In genomic region chr15:98512799-98513321, GRCm38 (mm10) we compare ENCODE assay signal across 8 mouse cellular contexts. TPM values are rescaled to one million over a fixed set of nuclear protein-coding genes. Genes with fewer than 3 reads are reported as not detected.
DNase-seq lines count a peak whose midpoint lies in the region; ATAC-seq lines count a peak whose summit lies in the region.

No protein-coding gene starts in this region.

- H3K4me1 ChIP-seq in neural tube, embryonic 15.5 days, result peaks cover 7% of the 10 kb centered on the region

- no peaks in the 10 kb centered on the region for H3K27me3 ChIP-seq in neural tube, embryonic 15.5 days (replicated peaks)

- peak; percentile 61 to 86 for DNase-seq in adrenal gland, adult (ENCODE audit: inconsistent age in 2 of 2, low spot score in 1 of 2)
- DNase-seq in adrenal gland, postnatal 4 days (ENCODE audit: low spot score in 2 of 2), result no peak
- peak; percentile 57 to 58 for DNase-seq in B cell, adult 2 months
- peak; percentile 66 to 70 for DNase-seq in cerebellum, postnatal 36 days
- DNase-seq in heart, postnatal 36 days, result peak; percentile 61 to 65
- DNase-seq in lung, postnatal 14 days, result peak; percentile 71
- DNase-seq in testis, postnatal 10 days (ENCODE audit: low spot score), result no peak

- no peak overlapping the region for H3K4me2 ChIP-seq in neural tube, embryonic 15.5 days

- no peak for ATAC-seq in neural tube, embryonic 15.5 days (ENCODE audit: low FRiP score)

- no peak overlapping the region for H3K4me3 ChIP-seq in neural tube, embryonic 15.5 days (replicated peaks)

- intact Hi-C loops in heart, postnatal 36 days (cut with DNase I), result loop anchor here (5.0 to 10.0 kb wide), 3 partner anchors 54 to 1942 kb away; no protein-coding TSS in a partner anchor

- 65% methylated on average over 17 of the region's 17 CpGs for WGBS in neural tube, embryonic 15.5 days

- peaks cover 3% of the 10 kb centered on the region for H3K36me3 ChIP-seq in neural tube, embryonic 15.5 days

- no peak overlapping the region for H3K27ac ChIP-seq in neural tube, embryonic 15.5 days (replicated peaks)

- no peak overlapping the region for H3K9ac ChIP-seq in neural tube, embryonic 15.5 days (replicated peaks)

- no peaks in the 10 kb centered on the region for H3K9me3 ChIP-seq in neural tube, embryonic 15.5 days (replicated peaks)

RNA-seq across cellular contexts. Expression of gene Olfr279, which starts 20.7 kb away (rescaled TPM):
- not detected for total RNA-seq in adrenal gland, postnatal 4 days (2021)
- total RNA-seq in heart, postnatal 36 days (2021), result not detected
- not detected in 2 replicates for polyA plus RNA-seq in neural tube, embryonic 15.5 days (2015; fragmentation: Nextera tagmentation; extraction: Ambion mirVana)

RNA-seq across cellular contexts. Expression of gene Kansl2, which starts 21.2 kb away (rescaled TPM):
- total RNA-seq in adrenal gland, postnatal 4 days (2021), result 10 to 100 TPM; 85.3 to 94.8 TPM
- 10 to 100 TPM; 75.0 to 79.4 TPM for total RNA-seq in heart, postnatal 36 days (2021)
- 102 and 104 TPM in 2 replicates for polyA plus RNA-seq in neural tube, embryonic 15.5 days (2015; fragmentation: Nextera tagmentation; extraction: Ambion mirVana)

RNA-seq across cellular contexts. Expression of gene Lalba, which starts 30.3 kb away (rescaled TPM):
- not detected for total RNA-seq in adrenal gland, postnatal 4 days (2021)
- not detected for total RNA-seq in heart, postnatal 36 days (2021)
- polyA plus RNA-seq in neural tube, embryonic 15.5 days (2015; fragmentation: Nextera tagmentation; extraction: Ambion mirVana), result not detected in 2 replicates

RNA-seq across cellular contexts. Expression of gene OR5BS1P, which starts 43.2 kb away (rescaled TPM):
- total RNA-seq in adrenal gland, postnatal 4 days (2021), result not detected
- not detected for total RNA-seq in heart, postnatal 36 days (2021)
- not detected in 2 replicates for polyA plus RNA-seq in neural tube, embryonic 15.5 days (2015; fragmentation: Nextera tagmentation; extraction: Ambion mirVana)

RNA-seq across cellular contexts. Expression of gene Ccnt1, which starts 57.9 kb away (rescaled TPM):
- total RNA-seq in adrenal gland, postnatal 4 days (2021), result 10 to 100 TPM; 52.8 to 65.1 TPM
- 10 to 100 TPM; 27.6 to 32.1 TPM for total RNA-seq in heart, postnatal 36 days (2021)
- polyA plus RNA-seq in neural tube, embryonic 15.5 days (2015; fragmentation: Nextera tagmentation; extraction: Ambion mirVana), result 58.6 and 62.8 TPM in 2 replicates

Comparison
In these comparisons a context has a peak if more than half of its experiments do, and no peak if none do; other contexts are left out.
1. DNase-seq: peak in adrenal gland, adult (2 of 2), B cell, adult 2 months (2 of 2), cerebellum, postnatal 36 days (2 of 2), heart, postnatal 36 days (2 of 2) and lung, postnatal 14 days (single experiment); none in adrenal gland, postnatal 4 days (0 of 2) and testis, postnatal 10 days (single experiment).